Mouse (Mus musculus) MEL (cell line): ENCODE data around the gene Olfr1437.

ENCODE experiments used
- CTCF ChIP-seq, 3 experiments: IDR thresholded peaks in 2 of 3; conservative IDR thresholded peaks in 1 of 3; 2 replicates each; pipeline ENCODE4 v1.5.1; 2011 to 2012; ENCODE audit warnings: low read length in 3 of 3, low read depth in 2 of 3, mild to moderate bottlenecking in 2 of 3, improper control_type of control experiment in 1 of 3, inconsistent platforms in 1 of 3, mixed read lengths in 1 of 3, moderate library complexity in 1 of 3; ENCODE audit not compliant: control insufficient read depth in 1 of 3, insufficient read depth in 1 of 3, poor library complexity in 1 of 3, severe bottlenecking in 1 of 3
- ELF1 ChIP-seq: IDR thresholded peaks from 2 replicates; pipeline ENCODE4 v1.6.1; 2014; ENCODE audit warnings: low read depth, mild to moderate bottlenecking, inconsistent platforms, low read length, improper control_type of control experiment, moderate library complexity
- GATA1 ChIP-seq: IDR thresholded peaks from 2 replicates; pipeline ENCODE4 v1.6.1; 2011; ENCODE audit warnings: low read depth, low read length, improper control_type of control experiment
- HCFC1 ChIP-seq: IDR thresholded peaks from 2 replicates; pipeline ENCODE4 v1.6.1; 2012; ENCODE audit warnings: low read depth, mild to moderate bottlenecking, inconsistent platforms, low read length, improper control_type of control experiment, moderate library complexity
- KAT2A ChIP-seq: conservative IDR thresholded peaks from 2 replicates; pipeline ENCODE4 v1.6.1; 2012; ENCODE audit warnings: low read depth, low read length, improper control_type of control experiment, inconsistent platforms
- MAX ChIP-seq: IDR thresholded peaks from 2 replicates; pipeline ENCODE4 v1.6.1; 2011; ENCODE audit warnings: low read length, improper control_type of control experiment
- MXI1 ChIP-seq: IDR thresholded peaks from 2 replicates; pipeline ENCODE4 v1.6.1; 2011; ENCODE audit warnings: mild to moderate bottlenecking, low read depth, low read length, improper control_type of control experiment
- MYC ChIP-seq: IDR thresholded peaks from 2 replicates; pipeline ENCODE4 v1.6.1; 2011; ENCODE audit warnings: low read depth, mild to moderate bottlenecking, low read length, improper control_type of control experiment, moderate library complexity
- POLR2A ChIP-seq, 2 experiments: IDR thresholded peaks; 2 replicates each; pipeline ENCODE4 v1.6.1; 2011 to 2012; ENCODE audit warnings: low read length in 2 of 2, mild to moderate bottlenecking in 2 of 2, control low read depth in 1 of 2, improper control_type of control experiment in 1 of 2, low read depth in 1 of 2, moderate library complexity in 1 of 2; ENCODE audit not compliant: control insufficient read depth in 1 of 2, insufficient read depth in 1 of 2, poor library complexity in 1 of 2
- SIN3A ChIP-seq: IDR thresholded peaks from 2 replicates; pipeline ENCODE4 v1.6.1; 2012; ENCODE audit warnings: low read length, improper control_type of control experiment, inconsistent platforms
- TCF12 ChIP-seq: IDR thresholded peaks from 2 replicates; pipeline ENCODE4 v1.6.1; 2014; ENCODE audit warnings: low read depth, mild to moderate bottlenecking, inconsistent platforms, low read length, improper control_type of control experiment, moderate library complexity
- UBTF ChIP-seq: IDR thresholded peaks from 2 replicates; pipeline ENCODE4 v1.6.1; 2012; ENCODE audit warnings: low read depth, mild to moderate bottlenecking, inconsistent platforms, low read length, improper control_type of control experiment, moderate library complexity, borderline replicate concordance; ENCODE audit not compliant: insufficient read depth
- ZKSCAN1 ChIP-seq: IDR thresholded peaks from 2 replicates; pipeline ENCODE4 v1.6.1; 2012; ENCODE audit warnings: low read depth, mild to moderate bottlenecking, inconsistent platforms, low read length, improper control_type of control experiment, moderate library complexity
- ZNF384 ChIP-seq: IDR thresholded peaks from 2 replicates; pipeline ENCODE4 v1.6.1; 2012; ENCODE audit warnings: low read depth, mild to moderate bottlenecking, inconsistent platforms, low read length, improper control_type of control experiment

GRCm38 (mm10) chr19:12279554-12279953 lies 45.3 kb downstream of the Olfr1437 start, which contains the start of gene Olfr1434:
- TF ChIP-seq GATA1 (no peak), ELF1 (no peak), CTCF (IDR thresholded peaks at IDR 0.05 in 2 of 3, conservative IDR thresholded peaks at IDR 0.05 in 1 of 3; ENCODE audit: control insufficient read depth in 1 of 3, insufficient read depth in 1 of 3, low read depth in 2 of 3, low read length in 3 of 3, poor library complexity in 1 of 3, severe bottlenecking in 1 of 3) (no peak), MYC (no peak), TCF12 (no peak), UBTF (no peak), MAX (no peak), KAT2A (no peak), HCFC1 (no peak), POLR2A (IDR thresholded peaks at IDR 0.05; ENCODE audit: control insufficient read depth in 1 of 2, insufficient read depth in 1 of 2, low read depth in 1 of 2, low read length in 2 of 2, poor library complexity in 1 of 2) (no peak), ZNF384 (no peak), MXI1 (no peak), ZKSCAN1 (no peak), SIN3A (no peak)
